Mouse (Mus musculus) ovary, adult 18-20 months (tissue): Measurements from ENCODE around the gene 4930402H24Rik.
A peak's percentile ranks its signal among the peaks of the same experiment; 100 is the strongest.

Source experiments
- DNase-seq: peaks from one replicate; pipeline ENCODE4 v3.0.0; 2022; ENCODE audit warnings: low spot score, mixed read lengths

The 4930402H24Rik gene

GRCm38 (mm10) chr2:130805146-130805545, 101.1 kb downstream of the 4930402H24Rik start:
- DNase-seq = no peak

GRCm38 (mm10) chr2:130803706-130804105, 102.5 kb downstream of the 4930402H24Rik start:
- no peak for DNase-seq

- no peak for DNase-seq
These were observed 110.5 kb downstream of the 4930402H24Rik start for GRCm38 (mm10) chr2:130795731-130796130.

- no peak for DNase-seq
These were observed 114.5 kb downstream of the 4930402H24Rik start for GRCm38 (mm10) chr2:130791722-130792121.

GRCm38 (mm10) chr2:130789642-130790041, 116.6 kb downstream of the 4930402H24Rik start:
- DNase-seq = no peak

- DNase-seq = no peak
These were observed 117.2 kb downstream of the 4930402H24Rik start for GRCm38 (mm10) chr2:130789039-130789438.

- DNase-seq = no peak
These were observed 121.3 kb downstream of the 4930402H24Rik start for GRCm38 (mm10) chr2:130784939-130785338.

GRCm38 (mm10) chr2:130780615-130781303, 125.4 kb downstream of the 4930402H24Rik start:
- no peak for DNase-seq

GRCm38 (mm10) chr2:130779935-130780334, 126.3 kb downstream of the 4930402H24Rik start:
- no peak for DNase-seq

GRCm38 (mm10) chr2:130776610-130777009, 129.6 kb downstream of the 4930402H24Rik start:
- DNase-seq = no peak

GRCm38 (mm10) chr2:130767483-130767882, 138.7 kb downstream of the 4930402H24Rik start:
- DNase-seq = no peak

GRCm38 (mm10) chr2:130765396-130765795, 140.8 kb downstream of the 4930402H24Rik start:
- DNase-seq = no peak

GRCm38 (mm10) chr2:130760876-130761275, 145.3 kb downstream of the 4930402H24Rik start:
- DNase-seq = no peak

GRCm38 (mm10) chr2:130755061-130755607, 151.1 kb downstream of the 4930402H24Rik start:
- peak; percentile 36 for DNase-seq

GRCm38 (mm10) chr2:130754596-130754995, 151.6 kb downstream of the 4930402H24Rik start:
- DNase-seq = no peak

GRCm38 (mm10) chr2:130750449-130750848, 155.8 kb downstream of the 4930402H24Rik start:
- no peak for DNase-seq

- no peak for DNase-seq
These were observed 156.5 kb downstream of the 4930402H24Rik start for GRCm38 (mm10) chr2:130749708-130750107.

GRCm38 (mm10) chr2:130743576-130743975, 162.6 kb downstream of the 4930402H24Rik start:
- no peak for DNase-seq

GRCm38 (mm10) chr2:130740096-130740495, 166.1 kb downstream of the 4930402H24Rik start:
- DNase-seq = no peak

- DNase-seq = no peak
These were observed 168.2 kb downstream of the 4930402H24Rik start for GRCm38 (mm10) chr2:130738019-130738418.

GRCm38 (mm10) chr2:130735281-130735680, 170.9 kb downstream of the 4930402H24Rik start:
- DNase-seq = no peak

GRCm38 (mm10) chr2:130733444-130733843, 172.8 kb downstream of the 4930402H24Rik start:
- DNase-seq = no peak

GRCm38 (mm10) chr2:130731855-130732254, 174.4 kb downstream of the 4930402H24Rik start:
- no peak for DNase-seq

GRCm38 (mm10) chr2:130730746-130731145, 175.5 kb downstream of the 4930402H24Rik start:
- DNase-seq = no peak
